Mouse (Mus musculus): Measurements from ENCODE around the gene Spata16.

Spata16 gene

DNA sequence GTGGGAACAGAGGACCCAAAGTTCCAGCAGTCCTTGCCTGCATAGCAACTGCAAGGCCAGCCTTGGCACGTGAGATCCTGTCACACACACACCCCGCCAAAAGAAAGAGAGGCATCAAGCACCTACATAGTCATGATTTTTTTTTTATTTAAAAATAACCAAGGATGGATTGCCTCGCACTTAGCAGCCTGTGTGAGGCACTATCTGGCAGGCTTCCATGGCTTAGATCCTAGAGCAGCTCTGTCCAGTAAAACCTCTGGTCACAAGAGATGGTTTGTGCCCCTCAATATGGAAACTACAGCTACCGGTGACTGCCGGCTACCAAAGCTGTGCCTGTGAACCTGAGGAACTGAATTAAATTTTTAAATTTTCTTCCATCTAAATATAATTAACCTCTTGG, 195.5 kb downstream of the Spata16 start:
- DNase-seq, result no peak

- no peak for DNase-seq
Observed at GRCm38 (mm10) chr3:26834178-26835050, 197.0 kb downstream of the Spata16 start.

GRCm38 (mm10) chr3:26835051-26835755, 197.8 kb downstream of the Spata16 start:
- no peak for DNase-seq

DNA sequence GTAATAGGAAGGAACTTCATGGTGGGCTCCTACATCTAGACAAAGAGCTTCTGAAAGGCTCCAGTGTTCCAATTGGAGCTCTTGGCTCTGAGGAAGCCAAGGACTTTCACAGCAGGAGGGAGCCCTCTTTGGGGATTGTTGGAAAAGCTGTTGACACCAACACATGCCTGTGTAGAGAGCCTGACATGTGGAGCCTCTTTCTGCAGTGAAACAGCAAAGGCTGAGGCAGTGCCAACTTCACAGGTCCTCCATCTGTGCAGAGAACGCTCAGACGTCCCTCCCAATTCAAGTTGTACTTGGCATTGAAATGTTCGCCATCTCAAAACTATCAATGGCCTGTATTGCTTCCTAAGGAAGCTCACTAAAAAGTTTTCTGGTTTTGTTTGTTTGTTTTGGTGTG, 207.6 kb downstream of the Spata16 start:
- DNase-seq, result no peak

DNA sequence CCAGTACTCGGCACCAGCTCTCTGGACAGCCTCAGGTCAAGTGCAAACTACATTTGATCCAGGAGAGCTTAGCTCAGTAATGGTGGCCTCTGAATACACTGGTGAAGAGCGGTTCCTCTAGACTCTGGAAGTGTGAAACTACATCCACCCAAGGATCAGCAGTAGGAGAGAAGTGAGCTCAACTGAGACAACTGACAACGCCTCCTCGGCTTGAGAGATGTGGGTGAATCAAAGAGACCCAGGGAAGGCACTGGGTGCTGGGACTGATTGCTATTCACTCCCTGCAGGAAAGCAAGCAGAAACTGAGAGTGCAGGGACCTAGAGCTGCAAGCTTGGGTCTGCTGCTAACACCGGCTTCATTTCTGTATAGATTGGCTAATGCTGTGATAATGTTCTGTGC, 210.5 kb downstream of the Spata16 start:
- no peak for DNase-seq

GRCm38 (mm10) chr3:26850207-26850606, 212.8 kb downstream of the Spata16 start:
- no peak for DNase-seq

DNA sequence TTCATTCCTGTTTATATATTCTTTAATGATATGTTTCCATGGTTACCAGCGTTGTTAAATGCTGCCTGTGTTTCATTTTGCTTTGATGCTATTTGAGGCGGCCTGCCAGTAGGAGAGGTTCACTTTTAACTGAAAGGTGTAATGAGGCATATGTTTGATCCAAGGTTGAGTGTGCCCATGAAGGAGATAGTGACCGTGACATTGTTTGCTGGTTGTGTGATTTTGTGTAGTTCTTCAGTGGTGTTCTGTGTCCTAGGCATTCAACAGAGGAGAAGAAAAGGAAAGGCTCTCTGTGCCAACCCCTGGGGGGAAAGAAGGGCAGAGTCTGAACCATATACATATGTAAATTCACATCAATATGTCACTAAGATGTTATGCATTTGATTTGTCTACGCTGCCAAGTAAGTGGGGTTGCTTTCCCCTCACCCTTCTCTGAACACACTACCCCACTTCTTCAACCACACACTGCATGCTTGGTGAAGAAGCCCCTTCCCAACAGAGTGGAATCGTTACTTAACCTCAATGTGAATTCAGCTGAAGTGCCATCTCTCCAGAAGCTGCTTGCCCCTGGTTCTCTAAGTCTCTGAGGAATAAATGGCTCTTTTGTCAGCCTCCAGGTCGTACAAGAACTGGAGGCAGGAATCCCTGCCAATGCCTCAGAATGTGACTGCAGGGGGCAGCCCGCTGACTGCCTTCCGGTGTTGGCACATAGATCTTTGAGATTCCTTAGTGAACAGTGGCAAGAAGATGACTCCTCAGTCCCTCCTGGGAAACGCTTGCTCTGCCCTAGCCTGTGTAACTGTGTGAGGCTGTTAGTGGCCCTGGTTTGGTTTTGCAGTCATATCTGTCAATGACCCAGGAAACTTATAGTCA, 213.5 kb downstream of the Spata16 start:
- no peak for DNase-seq

DNA sequence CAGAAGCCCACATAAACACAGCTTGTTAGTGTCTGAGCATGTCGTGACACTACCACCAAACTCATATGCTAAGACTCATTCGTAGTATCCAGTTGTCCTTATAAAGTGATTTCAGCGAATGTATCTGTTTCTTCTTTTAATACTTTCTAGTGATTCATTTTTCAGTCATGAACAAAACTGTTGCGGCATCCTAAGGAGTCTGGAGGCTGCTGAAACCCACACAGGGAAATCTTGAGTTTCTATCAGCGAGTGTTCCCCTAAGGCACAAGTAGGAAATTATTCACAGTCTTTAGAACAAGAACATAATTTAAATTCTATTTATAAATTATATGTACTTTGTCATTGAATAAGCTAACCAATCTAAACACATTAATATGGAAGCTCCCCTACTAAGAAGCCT, 216.1 kb downstream of the Spata16 start:
- no peak for DNase-seq

GRCm38 (mm10) chr3:26874706-26875105, 237.3 kb downstream of the Spata16 start:
- no peak for DNase-seq

DNA sequence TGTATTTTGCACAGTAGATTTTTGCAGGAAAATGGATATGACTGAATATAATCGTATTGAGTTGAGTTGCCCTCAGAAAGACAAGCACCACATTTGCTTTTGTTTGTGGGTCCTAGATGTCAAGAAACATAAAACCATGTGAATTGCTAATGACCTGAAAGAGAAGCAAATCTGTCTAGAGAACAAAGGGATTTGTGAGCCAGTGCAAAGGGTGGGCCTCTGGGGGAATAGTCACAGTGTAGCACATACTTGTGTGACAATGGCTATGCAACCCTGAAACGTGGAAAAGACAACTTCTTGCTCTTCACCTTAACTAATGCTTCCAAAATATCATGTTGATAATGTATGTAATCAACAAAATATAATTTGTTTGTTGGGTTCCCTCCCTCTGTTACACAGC, 239.9 kb downstream of the Spata16 start:
- DNase-seq, result no peak

GRCm38 (mm10) chr3:26916607-26917006, 279.2 kb downstream of the Spata16 start:
- DNase-seq, result no peak

- no peak for DNase-seq
Observed at GRCm38 (mm10) chr3:26920986-26921385, 283.6 kb downstream of the Spata16 start.

GRCm38 (mm10) chr3:26921576-26921975, 284.2 kb downstream of the Spata16 start:
- DNase-seq, result no peak

DNA sequence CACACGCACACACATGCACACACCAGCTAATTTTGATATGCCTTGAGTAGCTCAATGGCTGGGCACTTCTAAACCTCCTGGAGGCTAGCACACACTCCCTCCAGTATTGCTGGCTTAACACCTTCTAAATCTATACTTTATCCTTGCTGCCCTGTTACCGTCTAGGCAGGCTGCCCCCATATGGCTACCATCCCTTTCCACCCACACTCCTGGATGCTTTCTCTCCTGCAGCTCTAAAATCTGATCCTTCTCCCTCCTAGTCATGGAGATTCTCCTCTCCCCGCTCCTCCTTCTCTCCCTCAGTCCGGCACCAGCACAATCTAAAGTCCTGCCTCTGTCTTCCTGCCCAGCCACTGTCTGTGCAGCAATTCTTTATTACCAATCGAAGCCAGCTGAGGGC, 286.0 kb downstream of the Spata16 start:
- DNase-seq, result no peak

DNA sequence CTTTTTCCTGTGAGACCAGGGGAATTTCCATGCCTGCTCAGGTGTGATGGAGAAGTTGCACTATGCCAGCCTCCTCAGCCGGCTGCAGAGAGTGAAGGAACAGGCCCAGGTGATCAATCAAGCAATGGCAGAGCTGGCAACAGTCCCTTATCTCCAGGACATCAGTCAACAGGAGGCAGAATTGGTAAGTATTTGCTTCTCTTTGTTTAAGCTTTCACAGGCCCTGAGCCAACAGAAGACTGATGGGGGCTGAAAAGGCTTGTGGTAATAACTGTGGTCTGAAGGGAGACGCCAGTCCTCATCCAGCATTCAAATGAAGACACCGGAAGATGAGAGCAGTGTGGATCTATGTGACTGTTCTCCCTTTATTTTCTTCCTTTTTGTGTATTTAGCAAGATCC, 286.8 kb downstream of the Spata16 start:
- no peak for DNase-seq

DNA sequence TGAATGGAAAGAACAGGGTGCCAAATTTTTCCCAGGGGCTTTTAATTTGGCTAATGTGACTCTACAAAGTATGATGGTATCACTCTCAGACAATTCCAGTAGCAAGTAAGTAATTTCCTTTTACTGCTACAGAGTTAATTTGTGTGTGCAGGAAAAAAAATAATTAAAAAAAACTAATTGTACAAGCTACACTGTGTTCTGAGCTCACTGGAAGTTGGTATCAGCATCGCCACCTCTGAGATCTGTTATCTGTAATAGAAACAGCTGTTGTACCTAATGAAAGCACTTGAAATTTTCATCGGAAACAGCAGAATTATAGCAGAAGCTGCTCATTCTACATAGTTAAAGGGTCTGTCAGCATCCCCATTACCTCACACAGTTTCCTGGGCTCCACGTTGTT, 295.7 kb downstream of the Spata16 start:
- no peak for DNase-seq

DNA sequence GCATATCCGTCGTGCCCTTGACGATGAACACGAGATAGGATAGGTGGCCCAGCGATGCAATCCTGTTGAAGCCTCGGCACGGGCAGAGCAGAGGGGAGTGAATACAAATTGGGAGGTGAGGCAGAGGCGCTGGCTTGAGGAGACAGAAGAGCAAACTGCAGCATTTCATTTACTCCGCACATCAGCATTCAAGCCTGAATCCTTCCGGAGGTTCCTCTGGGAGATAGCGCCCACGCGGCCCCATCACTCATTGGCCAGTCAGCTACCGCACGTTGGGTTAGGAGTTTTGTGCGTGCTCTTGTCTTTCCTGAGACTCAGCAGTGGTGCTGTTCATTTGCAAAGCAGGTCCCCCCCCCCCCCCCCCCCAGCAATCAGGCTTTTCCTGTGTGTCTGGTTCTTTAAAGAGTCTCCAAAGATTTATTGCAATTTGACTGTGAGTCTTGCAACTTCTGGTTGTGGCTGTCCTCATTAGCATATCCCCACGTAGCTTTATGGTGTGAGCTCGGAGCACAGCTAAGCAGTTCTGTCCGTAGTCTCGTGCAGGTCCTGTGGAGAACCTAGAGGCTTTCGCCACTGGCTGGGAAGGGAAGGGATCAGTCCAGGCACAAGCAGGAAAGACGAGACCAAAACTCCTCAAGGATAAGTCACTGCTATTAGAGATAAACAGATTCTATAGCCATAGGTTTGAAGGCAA, 299.6 kb downstream of the Spata16 start:
- DNase-seq, result no peak

DNA sequence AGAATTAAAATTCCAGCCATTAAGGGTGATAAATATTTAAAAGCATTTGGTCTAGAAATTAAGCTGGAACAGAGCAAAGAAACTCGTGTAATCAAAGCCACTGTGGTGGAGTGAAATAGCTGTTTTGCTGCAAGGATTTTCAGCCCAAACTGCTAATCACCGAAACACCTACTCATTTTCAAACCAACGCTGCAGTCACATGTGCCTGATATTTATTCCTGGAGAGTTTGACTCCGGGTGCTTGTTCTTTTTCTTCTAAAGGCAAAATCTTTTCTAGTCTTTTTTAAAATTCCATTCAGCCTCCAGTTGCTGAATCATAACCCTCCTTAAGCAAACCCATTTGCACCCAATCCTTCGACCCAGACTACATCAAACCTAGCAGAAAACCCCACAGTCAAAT, 329.4 kb downstream of the Spata16 start:
- DNase-seq, result no peak

DNA sequence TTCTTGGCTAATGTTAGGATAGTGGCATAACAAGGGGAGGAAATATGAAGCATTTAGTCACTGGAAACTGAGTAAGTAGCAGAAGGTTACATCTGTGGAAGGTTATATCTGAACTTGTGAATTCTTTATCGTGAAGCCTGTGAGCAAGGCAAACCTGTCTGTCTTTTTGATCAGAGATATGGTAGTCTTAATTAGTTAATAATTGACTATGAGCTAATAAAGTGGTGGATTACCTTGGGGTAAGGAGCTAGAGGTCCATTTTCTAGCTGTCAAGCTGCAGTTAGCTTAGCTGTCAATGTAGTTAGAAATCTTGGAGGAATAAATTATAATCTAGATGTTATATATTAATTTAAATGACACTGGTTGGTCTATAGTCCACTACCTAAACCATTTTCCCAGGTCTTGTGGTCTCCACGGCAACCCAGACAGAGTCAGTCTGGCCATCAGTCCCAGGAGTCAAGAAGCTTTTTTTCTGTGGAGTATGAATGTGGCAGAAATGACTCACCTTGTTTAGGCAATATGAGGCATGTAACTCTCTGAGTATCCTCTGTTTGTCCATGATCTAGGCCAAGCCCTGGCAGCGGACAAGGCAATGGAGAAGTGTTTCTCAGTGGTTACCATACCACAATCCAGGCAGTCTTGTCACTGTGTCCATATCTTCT, 331.6 kb downstream of the Spata16 start:
- no peak for DNase-seq

DNA sequence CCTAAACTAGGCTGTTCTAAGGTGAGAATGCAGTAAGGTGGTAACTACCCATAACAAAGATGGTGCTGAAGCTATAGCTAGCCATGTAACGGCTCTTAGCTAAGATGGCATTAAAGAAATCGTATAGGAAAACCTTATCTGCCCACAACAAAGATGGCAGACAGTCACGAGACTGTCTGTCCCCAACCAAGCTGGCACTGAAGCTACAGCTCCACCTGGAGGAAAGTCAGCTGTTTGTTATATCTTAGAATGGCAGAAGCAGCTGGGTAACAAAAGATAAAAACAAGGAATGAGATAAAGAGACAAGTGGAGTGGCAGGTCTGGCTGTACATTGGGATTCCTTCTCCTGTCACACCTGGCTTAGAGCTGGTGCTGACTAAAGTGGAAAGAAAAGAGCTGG, 333.1 kb downstream of the Spata16 start:
- DNase-seq, result no peak

- no peak for DNase-seq
Observed at GRCm38 (mm10) chr3:26971276-26971675, 333.9 kb downstream of the Spata16 start.

DNA sequence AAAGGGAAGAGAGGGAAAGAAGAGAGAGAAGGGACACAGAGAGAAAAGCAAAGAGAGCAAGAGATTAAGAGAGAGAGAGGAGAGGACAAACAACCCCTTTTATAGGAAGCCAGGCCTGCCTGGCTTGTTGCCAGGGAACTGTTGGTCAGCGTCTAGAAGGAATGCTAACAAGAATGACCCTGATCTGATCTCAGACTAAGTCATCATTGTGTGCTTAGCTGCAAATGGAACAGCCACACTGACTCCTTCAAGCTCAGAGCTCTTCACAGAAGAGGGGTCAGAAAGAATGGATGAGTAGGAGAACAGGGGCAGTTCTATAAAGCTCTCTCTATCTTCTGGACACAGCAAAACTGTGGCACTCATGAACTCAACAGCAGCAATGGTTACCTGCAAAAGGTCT, 334.7 kb downstream of the Spata16 start:
- DNase-seq, result peak; percentile 11 to 27
